Mouse (Mus musculus) C2C12 (cell line): ENCODE results near the gene Syn3. TPM values are rescaled to one million over a fixed set of nuclear protein-coding genes. Genes with fewer than 3 reads are reported as not detected.

ENCODE experiments used
- H3K27me3 ChIP-seq: one replicate; pipeline ENCODE4 v1.6.1; 2011; ENCODE audit not compliant: control insufficient read depth, insufficient read depth, insufficient read length
- H3K36me3 ChIP-seq: one replicate; pipeline ENCODE4 v1.6.1; 2011; ENCODE audit not compliant: control insufficient read depth, insufficient read depth
- H3K4me3 ChIP-seq: one replicate; pipeline ENCODE4 v1.5.1; 2011; ENCODE audit warnings: mild to moderate bottlenecking, control low read depth; ENCODE audit not compliant: poor library complexity, insufficient read depth, severe bottlenecking
- H3K79me2 ChIP-seq: one replicate; pipeline ENCODE4 v1.6.1; 2011; ENCODE audit not compliant: control insufficient read depth, insufficient read depth
- H3K79me3 ChIP-seq: one replicate; pipeline ENCODE4 v1.6.1; 2011; ENCODE audit warnings: low read depth, control low read depth
- H3ac ChIP-seq: one replicate; pipeline ENCODE3; 2011; ENCODE audit warnings: low read depth; ENCODE audit not compliant: control insufficient read depth, insufficient read length
- CEBPB ChIP-seq: IDR thresholded peaks from one replicate; pipeline ENCODE4 v1.6.1; 2011; ENCODE audit warnings: low read depth, mild to moderate bottlenecking, control low read depth, moderate library complexity
- CTCF ChIP-seq: IDR thresholded peaks from one replicate; pipeline ENCODE4 v1.5.1; 2011; ENCODE audit not compliant: control insufficient read depth, insufficient read depth, insufficient read length
- FOSL1 ChIP-seq: IDR thresholded peaks from one replicate; pipeline ENCODE4 v1.8.0; 2011; ENCODE audit warnings: mild to moderate bottlenecking, low read length; ENCODE audit not compliant: poor library complexity, insufficient read depth, severe bottlenecking
- MAX ChIP-seq: IDR thresholded peaks from one replicate; pipeline ENCODE4 v1.6.1; 2011; ENCODE audit warnings: mild to moderate bottlenecking, control low read depth
- MYOD1 ChIP-seq: IDR thresholded peaks from one replicate; pipeline ENCODE4 v1.6.1; 2011; ENCODE audit warnings: low read depth; ENCODE audit not compliant: control insufficient read depth, insufficient read length
- MYOG ChIP-seq: IDR thresholded peaks from one replicate; pipeline ENCODE4 v1.6.1; 2011; ENCODE audit not compliant: control insufficient read depth, insufficient read length; ENCODE audit errors: extremely low read depth
- USF1 ChIP-seq: IDR thresholded peaks from one replicate; pipeline ENCODE4 v1.6.1; 2011; ENCODE audit warnings: low read depth, mild to moderate bottlenecking, control low read depth, moderate library complexity
- polyA plus RNA-seq: library from polyadenylated mRNA; unstranded; fragments of >200 nt; fragmentation: generic; extraction: Trizol; gene quantifications from one replicate; pipeline ENCODE4 v1.2.1, GENCODE M21; 2012; ENCODE audit warnings: missing spikeins

The Syn3 gene
- polyA plus RNA-seq, 1 experiment: 0.20 TPM

GRCm38 (mm10) chr10:86343362-86343761 lies 155.3 kb downstream of the Syn3 start:
- H3K4me3 ChIP-seq: no peak overlapping the region
- no peak for TF ChIP-seq CTCF
- no peak for TF ChIP-seq MYOD1
- no peak for TF ChIP-seq FOSL1
- no peak for TF ChIP-seq CEBPB
- TF ChIP-seq MYOG: no peak
- no peak for TF ChIP-seq USF1
- TF ChIP-seq MAX: no peak
- H3ac ChIP-seq: no peak overlapping the region
- peaks cover 85% of the 10 kb centered on the region for H3K36me3 ChIP-seq
- H3K27me3 ChIP-seq: no peaks in the 10 kb centered on the region
- peaks cover 35% of the 10 kb centered on the region for H3K79me2 ChIP-seq
- H3K79me3 ChIP-seq: peaks cover 4% of the 10 kb centered on the region

- H3K79me3 ChIP-seq: peaks cover 4% of the 10 kb centered on the region
- no peak overlapping the region for H3ac ChIP-seq
- H3K79me2 ChIP-seq: peaks cover 42% of the 10 kb centered on the region
- H3K4me3 ChIP-seq: no peak overlapping the region
- H3K36me3 ChIP-seq: peaks cover 79% of the 10 kb centered on the region
- TF ChIP-seq CTCF: no peak
- TF ChIP-seq MYOG: no peak
- TF ChIP-seq MAX: no peak
- no peak for TF ChIP-seq CEBPB
- no peak for TF ChIP-seq USF1
- no peak for TF ChIP-seq FOSL1
- no peak for TF ChIP-seq MYOD1
- H3K27me3 ChIP-seq: no peaks in the 10 kb centered on the region
These were observed 156.0 kb downstream of the Syn3 start for GRCm38 (mm10) chr10:86342713-86343112.

- TF ChIP-seq MAX (no peak), USF1 (no peak), CEBPB (no peak), FOSL1 (no peak), MYOG (no peak), CTCF (no peak), MYOD1 (no peak)
These were observed 156.5 kb downstream of the Syn3 start for GRCm38 (mm10) chr10:86342151-86342550.

GRCm38 (mm10) chr10:86341589-86341988 lies 157.1 kb downstream of the Syn3 start:
- Histone ChIP-seq H3K36me3 (peaks cover 70% of the 10 kb centered on the region), H3K4me3 (no peak overlapping the region), H3K79me3 (peaks cover 4% of the 10 kb centered on the region)

More at GRCm38 (mm10) chr10:86342151-86342550, 156.5 kb downstream of the Syn3 start:
- peaks cover 47% of the 10 kb centered on the region for H3K79me2 ChIP-seq
- peaks cover 4% of the 10 kb centered on the region for H3K79me3 ChIP-seq
- H3K27me3 ChIP-seq: no peaks in the 10 kb centered on the region
- peaks cover 73% of the 10 kb centered on the region for H3K36me3 ChIP-seq
- H3ac ChIP-seq: no peak overlapping the region
- no peak overlapping the region for H3K4me3 ChIP-seq

GRCm38 (mm10) chr10:86340991-86341527 lies 157.6 kb downstream of the Syn3 start:
- no peaks in the 10 kb centered on the region for H3K27me3 ChIP-seq
- peaks cover 8% of the 10 kb centered on the region for H3K79me3 ChIP-seq
- no peak overlapping the region for H3ac ChIP-seq
- H3K79me2 ChIP-seq: peaks cover 58% of the 10 kb centered on the region
- H3K4me3 ChIP-seq: no peak overlapping the region
- TF ChIP-seq CEBPB: no peak
- no peak for TF ChIP-seq USF1
- no peak for TF ChIP-seq CTCF
- no peak for TF ChIP-seq MYOD1
- peaks cover 70% of the 10 kb centered on the region for H3K36me3 ChIP-seq

More at GRCm38 (mm10) chr10:86341589-86341988, 157.1 kb downstream of the Syn3 start:
- peaks cover 52% of the 10 kb centered on the region for H3K79me2 ChIP-seq
- H3ac ChIP-seq: no peak overlapping the region
- no peaks in the 10 kb centered on the region for H3K27me3 ChIP-seq
- TF ChIP-seq USF1 (no peak), MAX (no peak), CEBPB (no peak), FOSL1 (no peak), CTCF (no peak), MYOD1 (no peak), MYOG (no peak)

GRCm38 (mm10) chr10:86340421-86340820 lies 158.3 kb downstream of the Syn3 start:
- Histone ChIP-seq H3K36me3 (peaks cover 70% of the 10 kb centered on the region), H3ac (no peak overlapping the region), H3K79me2 (peaks cover 64% of the 10 kb centered on the region), H3K4me3 (no peak overlapping the region), H3K79me3 (peaks cover 8% of the 10 kb centered on the region), H3K27me3 (no peaks in the 10 kb centered on the region)
- TF ChIP-seq USF1 (no peak), MAX (no peak), FOSL1 (no peak), MYOD1 (no peak), CTCF (no peak), CEBPB (no peak), MYOG (no peak)
